Mouse (Mus musculus): ENCODE data around the gene Trhr2. TPM values are rescaled to one million over a fixed set of nuclear protein-coding genes. Genes with fewer than 3 reads are reported as not detected.

Gene Trhr2
- not detected in 2 replicates for polyA plus RNA-seq (2014; fragmentation: Nextera tagmentation; extraction: Ambion mirVana)

GRCm38 (mm10) chr8:122360696-122361416 lies at the start of gene Trhr2:
Gene Trhr2 (minus strand): TSS chr8:122360746.
- WGBS (ENCODE audit: insufficient replicate concordance), result 74% methylated on average over 7 of the region's 7 CpGs
- H3K27me3 ChIP-seq (ENCODE audit: control insufficient read depth, insufficient read depth, low read length), result peaks cover 22% of the 10 kb centered on the region
- H3K4me3 ChIP-seq (ENCODE audit: low read depth, low read length), result no peak within 1 kb of the TSS
- H3K9ac ChIP-seq (ENCODE audit: low read depth, low read length), result no peak within 1 kb of the TSS
- no peaks in the 10 kb centered on the region for H3K36me3 ChIP-seq (ENCODE audit: control insufficient read depth, insufficient read depth, low read length)
- H3K4me1 ChIP-seq (ENCODE audit: control insufficient read depth, insufficient read depth, low read length), result no peaks in the 10 kb centered on the region
- ATAC-seq (replicated peaks; ENCODE audit: insufficient number of reproducible peaks, low FRiP score, low TSS enrichment), result no peak
- H3K27ac ChIP-seq (ENCODE audit: low read depth, low read length), result no peak within 1 kb of the TSS
- no peaks in the 10 kb centered on the region for H3K9me3 ChIP-seq (replicated peaks; ENCODE audit: control insufficient read depth, low read length)
- no peak within 1 kb of the TSS for H3K4me2 ChIP-seq

- no peaks in the 10 kb centered on the region for H3K9me3 ChIP-seq (replicated peaks; ENCODE audit: control insufficient read depth, low read length)
- 89% methylated on average over 7 of the region's 7 CpGs for WGBS (ENCODE audit: insufficient replicate concordance)
- ATAC-seq (replicated peaks; ENCODE audit: insufficient number of reproducible peaks, low FRiP score, low TSS enrichment), result no peak
- H3K27me3 ChIP-seq (ENCODE audit: control insufficient read depth, insufficient read depth, low read length), result no peaks in the 10 kb centered on the region
- no peak overlapping the region for H3K9ac ChIP-seq (ENCODE audit: low read depth, low read length)
- H3K4me1 ChIP-seq (ENCODE audit: control insufficient read depth, insufficient read depth, low read length), result no peaks in the 10 kb centered on the region
- H3K27ac ChIP-seq (ENCODE audit: low read depth, low read length), result no peak overlapping the region
- peaks cover 54% of the 10 kb centered on the region for H3K36me3 ChIP-seq (ENCODE audit: control insufficient read depth, insufficient read depth, low read length)
- no peak overlapping the region for H3K4me2 ChIP-seq
- H3K4me3 ChIP-seq (ENCODE audit: low read depth, low read length), result no peak overlapping the region
Observed at GRCm38 (mm10) chr8:122407678-122408077, 47.1 kb upstream of the Trhr2 start.

GRCm38 (mm10) chr8:122405146-122405805 lies 44.7 kb upstream of the Trhr2 start:
- no peak overlapping the region for H3K4me3 ChIP-seq (ENCODE audit: low read depth, low read length)
- H3K4me2 ChIP-seq, result no peak overlapping the region
- no peak for ATAC-seq (replicated peaks; ENCODE audit: insufficient number of reproducible peaks, low FRiP score, low TSS enrichment)
- WGBS (ENCODE audit: insufficient replicate concordance), result 57% methylated on average over 9 of the region's 9 CpGs
- H3K27ac ChIP-seq (ENCODE audit: low read depth, low read length), result no peak overlapping the region
- H3K36me3 ChIP-seq (ENCODE audit: control insufficient read depth, insufficient read depth, low read length), result peaks cover 62% of the 10 kb centered on the region
- no peaks in the 10 kb centered on the region for H3K9me3 ChIP-seq (replicated peaks; ENCODE audit: control insufficient read depth, low read length)
- H3K27me3 ChIP-seq (ENCODE audit: control insufficient read depth, insufficient read depth, low read length), result no peaks in the 10 kb centered on the region
- H3K4me1 ChIP-seq (ENCODE audit: control insufficient read depth, insufficient read depth, low read length), result no peaks in the 10 kb centered on the region
- no peak overlapping the region for H3K9ac ChIP-seq (ENCODE audit: low read depth, low read length)

GRCm38 (mm10) chr8:122398186-122398585 lies 37.6 kb upstream of the Trhr2 start:
- Histone ChIP-seq H3K4me1 (ENCODE audit: control insufficient read depth, insufficient read depth, low read length) (no peaks in the 10 kb centered on the region), H3K9ac (ENCODE audit: low read depth, low read length) (no peak overlapping the region), H3K4me3 (ENCODE audit: low read depth, low read length) (no peak overlapping the region), H3K9me3 (replicated peaks; ENCODE audit: control insufficient read depth, low read length) (no peaks in the 10 kb centered on the region), H3K4me2 (no peak overlapping the region), H3K27ac (ENCODE audit: low read depth, low read length) (no peak overlapping the region), H3K36me3 (ENCODE audit: control insufficient read depth, insufficient read depth, low read length) (peaks cover 51% of the 10 kb centered on the region), H3K27me3 (ENCODE audit: control insufficient read depth, insufficient read depth, low read length) (no peaks in the 10 kb centered on the region)
- 92% methylated on average over 9 of the region's 9 CpGs for WGBS (ENCODE audit: insufficient replicate concordance)
- no peak for ATAC-seq (replicated peaks; ENCODE audit: insufficient number of reproducible peaks, low FRiP score, low TSS enrichment)

GRCm38 (mm10) chr8:122395291-122395690 lies 34.7 kb upstream of the Trhr2 start:
- no peak overlapping the region for H3K9ac ChIP-seq (ENCODE audit: low read depth, low read length)
- 88% methylated on average over 6 of the region's 6 CpGs for WGBS (ENCODE audit: insufficient replicate concordance)
- H3K4me3 ChIP-seq (ENCODE audit: low read depth, low read length), result no peak overlapping the region
- no peak overlapping the region for H3K4me2 ChIP-seq
- H3K27ac ChIP-seq (ENCODE audit: low read depth, low read length), result no peak overlapping the region
- no peaks in the 10 kb centered on the region for H3K4me1 ChIP-seq (ENCODE audit: control insufficient read depth, insufficient read depth, low read length)
- no peaks in the 10 kb centered on the region for H3K27me3 ChIP-seq (ENCODE audit: control insufficient read depth, insufficient read depth, low read length)
- ATAC-seq (replicated peaks; ENCODE audit: insufficient number of reproducible peaks, low FRiP score, low TSS enrichment), result no peak
- H3K9me3 ChIP-seq (replicated peaks; ENCODE audit: control insufficient read depth, low read length), result no peaks in the 10 kb centered on the region
- H3K36me3 ChIP-seq (ENCODE audit: control insufficient read depth, insufficient read depth, low read length), result peaks cover 28% of the 10 kb centered on the region

GRCm38 (mm10) chr8:122393717-122394116 lies 33.2 kb upstream of the Trhr2 start:
- H3K4me2 ChIP-seq, result no peak overlapping the region
- H3K27ac ChIP-seq (ENCODE audit: low read depth, low read length), result no peak overlapping the region
- peaks cover 21% of the 10 kb centered on the region for H3K36me3 ChIP-seq (ENCODE audit: control insufficient read depth, insufficient read depth, low read length)
- ATAC-seq (replicated peaks; ENCODE audit: insufficient number of reproducible peaks, low FRiP score, low TSS enrichment), result no peak
- H3K9ac ChIP-seq (ENCODE audit: low read depth, low read length), result no peak overlapping the region
- H3K27me3 ChIP-seq (ENCODE audit: control insufficient read depth, insufficient read depth, low read length), result no peaks in the 10 kb centered on the region
- no peak overlapping the region for H3K4me3 ChIP-seq (ENCODE audit: low read depth, low read length)
- no peaks in the 10 kb centered on the region; the same call in 1 of the 2 replicates for H3K9me3 ChIP-seq (replicated peaks; ENCODE audit: control insufficient read depth, low read length)
- H3K4me1 ChIP-seq (ENCODE audit: control insufficient read depth, insufficient read depth, low read length), result no peaks in the 10 kb centered on the region

- no peaks in the 10 kb centered on the region for H3K4me1 ChIP-seq (ENCODE audit: control insufficient read depth, insufficient read depth, low read length)
- ATAC-seq (replicated peaks; ENCODE audit: insufficient number of reproducible peaks, low FRiP score, low TSS enrichment), result no peak
- no peak overlapping the region for H3K9ac ChIP-seq (ENCODE audit: low read depth, low read length)
- no peak overlapping the region for H3K4me2 ChIP-seq
- H3K4me3 ChIP-seq (ENCODE audit: low read depth, low read length), result no peak overlapping the region
- no peak overlapping the region for H3K27ac ChIP-seq (ENCODE audit: low read depth, low read length)
- no peaks in the 10 kb centered on the region; the same call in 1 of the 2 replicates for H3K9me3 ChIP-seq (replicated peaks; ENCODE audit: control insufficient read depth, low read length)
- H3K36me3 ChIP-seq (ENCODE audit: control insufficient read depth, insufficient read depth, low read length), result peaks cover 33% of the 10 kb centered on the region
- no peaks in the 10 kb centered on the region for H3K27me3 ChIP-seq (ENCODE audit: control insufficient read depth, insufficient read depth, low read length)
- 84% methylated on average over 3 of the region's 3 CpGs for WGBS (ENCODE audit: insufficient replicate concordance)
Observed at GRCm38 (mm10) chr8:122390758-122391157, 30.2 kb upstream of the Trhr2 start.

- Histone ChIP-seq H3K4me3 (ENCODE audit: low read depth, low read length) (no peak overlapping the region), H3K4me1 (ENCODE audit: control insufficient read depth, insufficient read depth, low read length) (no peaks in the 10 kb centered on the region), H3K4me2 (no peak overlapping the region), H3K27me3 (ENCODE audit: control insufficient read depth, insufficient read depth, low read length) (no peaks in the 10 kb centered on the region), H3K9ac (ENCODE audit: low read depth, low read length) (no peak overlapping the region), H3K9me3 (replicated peaks; ENCODE audit: control insufficient read depth, low read length) (no peaks in the 10 kb centered on the region; the same call in 1 of the 2 replicates), H3K36me3 (ENCODE audit: control insufficient read depth, insufficient read depth, low read length) (peaks cover 43% of the 10 kb centered on the region), H3K27ac (ENCODE audit: low read depth, low read length) (no peak overlapping the region)
- 94% methylated on average over 3 of the region's 3 CpGs for WGBS (ENCODE audit: insufficient replicate concordance)
- no peak for ATAC-seq (replicated peaks; ENCODE audit: insufficient number of reproducible peaks, low FRiP score, low TSS enrichment)
Observed at GRCm38 (mm10) chr8:122389357-122389756, 28.8 kb upstream of the Trhr2 start.

All from heart, embryonic 11.5 days (tissue).